Mouse (Mus musculus): ENCODE measurements around the gene Ica1. TPM values are rescaled to one million over a fixed set of nuclear protein-coding genes. Genes with fewer than 3 reads are reported as not detected.

The Ica1 gene
- polyA plus RNA-seq, 1 experiment from 2014 or later, result 82.4 TPM

- Histone ChIP-seq H3K27me3 (ENCODE audit: control insufficient read depth, insufficient read depth, low read depth, low read length) (no peaks in the 10 kb centered on the region), H3K27ac (ENCODE audit: low read length) (peak overlapping the region; percentile 18; the same call in 1 of the 2 replicates), H3K4me1 (ENCODE audit: control insufficient read depth, insufficient read depth, low read length) (no peaks in the 10 kb centered on the region), H3K4me3 (ENCODE audit: low read depth, low read length) (no peak overlapping the region), H3K9me3 (replicated peaks; ENCODE audit: control insufficient read depth, low read length, poor library complexity, severe bottlenecking) (no peaks in the 10 kb centered on the region), H3K9ac (ENCODE audit: low read depth, low read length) (no peak overlapping the region), H3K4me2 (ENCODE audit: low read length) (no peak overlapping the region), H3K36me3 (ENCODE audit: control insufficient read depth, insufficient read depth, low read length) (no peaks in the 10 kb centered on the region)
- 86% methylated on average over 10 of the region's 10 CpGs for WGBS
- ATAC-seq, result no peak; the same call in 1 of the 2 replicates
Observed at GRCm38 (mm10) chr6:8770341-8770740, 7.9 kb downstream of the Ica1 start.

DNA sequence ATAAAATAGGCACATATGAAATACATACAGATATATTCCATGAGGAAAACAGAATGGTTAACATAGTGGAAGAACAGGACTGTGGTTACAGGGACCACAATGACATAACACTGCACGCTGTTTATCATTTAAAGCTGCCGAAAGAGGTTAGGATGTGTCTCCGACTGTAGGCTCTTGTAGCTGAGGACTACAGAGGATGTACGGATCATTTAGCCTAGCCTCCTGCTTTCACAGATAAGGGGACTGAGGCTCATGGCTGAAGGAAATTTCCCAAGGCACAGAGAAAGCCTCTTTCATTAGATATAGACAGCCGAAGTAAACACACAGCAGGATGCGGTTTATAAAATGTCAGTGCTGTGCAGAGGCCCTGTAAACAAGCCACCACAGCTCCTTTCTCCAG lies 8.5 kb downstream of the Ica1 start:
- H3K36me3 ChIP-seq (ENCODE audit: control insufficient read depth, insufficient read depth, low read length), result no peaks in the 10 kb centered on the region
- H3K4me1 ChIP-seq (ENCODE audit: control insufficient read depth, insufficient read depth, low read length), result no peaks in the 10 kb centered on the region
- no peak overlapping the region for H3K4me2 ChIP-seq (ENCODE audit: low read length)
- peak overlapping the region; percentile 18; the same call in 1 of the 2 replicates for H3K27ac ChIP-seq (ENCODE audit: low read length)
- no peaks in the 10 kb centered on the region for H3K27me3 ChIP-seq (ENCODE audit: control insufficient read depth, insufficient read depth, low read depth, low read length)
- H3K9ac ChIP-seq (ENCODE audit: low read depth, low read length), result no peak overlapping the region
- no peaks in the 10 kb centered on the region for H3K9me3 ChIP-seq (replicated peaks; ENCODE audit: control insufficient read depth, low read length, poor library complexity, severe bottlenecking)
- ATAC-seq, result peak; percentile 25; the same call in 1 of the 2 replicates
- WGBS, result 61% methylated on average over 6 of the region's 6 CpGs
- no peak overlapping the region for H3K4me3 ChIP-seq (ENCODE audit: low read depth, low read length)

DNA sequence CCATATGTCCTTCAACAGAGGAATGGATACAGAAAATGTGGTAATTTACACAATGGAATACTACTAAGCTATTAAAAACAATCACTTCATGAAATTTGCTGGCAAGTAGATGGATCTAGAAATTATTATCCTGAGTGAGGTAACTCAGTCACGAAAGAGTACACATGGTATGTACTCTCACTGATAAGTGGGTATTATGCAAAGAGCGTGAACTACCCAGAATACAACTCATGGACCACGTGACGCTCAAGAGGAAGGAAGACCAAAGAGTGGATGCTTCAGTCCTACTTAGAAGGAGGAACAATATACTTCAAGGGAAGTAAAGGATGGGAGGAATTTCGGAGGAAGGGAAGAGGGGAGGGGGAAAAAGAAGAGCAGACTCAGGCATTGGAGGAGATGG lies 11.6 kb downstream of the Ica1 start:
- Histone ChIP-seq H3K27ac (ENCODE audit: low read length) (no peak overlapping the region), H3K4me3 (ENCODE audit: low read depth, low read length) (no peak overlapping the region), H3K9ac (ENCODE audit: low read depth, low read length) (no peak overlapping the region), H3K9me3 (replicated peaks; ENCODE audit: control insufficient read depth, low read length, poor library complexity, severe bottlenecking) (no peaks in the 10 kb centered on the region), H3K36me3 (ENCODE audit: control insufficient read depth, insufficient read depth, low read length) (no peaks in the 10 kb centered on the region), H3K4me2 (ENCODE audit: low read length) (no peak overlapping the region), H3K27me3 (ENCODE audit: control insufficient read depth, insufficient read depth, low read depth, low read length) (no peaks in the 10 kb centered on the region), H3K4me1 (ENCODE audit: control insufficient read depth, insufficient read depth, low read length) (no peaks in the 10 kb centered on the region)
- 93% methylated on average over 5 of the region's 5 CpGs for WGBS
- ATAC-seq, result no peak

DNA sequence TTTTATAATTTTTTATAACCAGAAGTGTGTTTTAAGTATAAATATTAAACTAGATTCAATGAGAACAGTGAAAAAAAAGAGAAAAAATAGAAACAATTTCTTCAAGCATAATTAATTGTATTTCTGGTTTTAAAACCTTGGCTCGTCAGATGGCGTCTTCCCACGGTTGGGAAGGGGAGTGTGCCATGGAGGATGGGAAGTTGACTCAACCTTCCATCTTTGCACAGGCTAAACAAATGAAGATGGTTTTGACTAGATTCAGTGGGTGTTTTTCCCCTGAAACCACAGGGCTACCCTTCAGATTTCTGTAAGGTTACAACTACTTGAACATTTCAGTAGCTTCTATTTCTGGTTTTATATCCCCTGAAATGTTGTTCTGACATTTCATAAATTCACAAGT lies 12.5 kb downstream of the Ica1 start:
- Histone ChIP-seq H3K4me3 (ENCODE audit: low read depth, low read length) (no peak overlapping the region), H3K4me2 (ENCODE audit: low read length) (no peak overlapping the region), H3K9me3 (replicated peaks; ENCODE audit: control insufficient read depth, low read length, poor library complexity, severe bottlenecking) (no peaks in the 10 kb centered on the region), H3K27me3 (ENCODE audit: control insufficient read depth, insufficient read depth, low read depth, low read length) (no peaks in the 10 kb centered on the region), H3K9ac (ENCODE audit: low read depth, low read length) (no peak overlapping the region), H3K4me1 (ENCODE audit: control insufficient read depth, insufficient read depth, low read length) (no peaks in the 10 kb centered on the region), H3K36me3 (ENCODE audit: control insufficient read depth, insufficient read depth, low read length) (no peaks in the 10 kb centered on the region), H3K27ac (ENCODE audit: low read length) (no peak overlapping the region)
- WGBS, result 93% methylated on average over 3 of the region's 3 CpGs
- no peak for ATAC-seq

- Histone ChIP-seq H3K36me3 (ENCODE audit: control insufficient read depth, insufficient read depth, low read length) (no peaks in the 10 kb centered on the region), H3K4me1 (ENCODE audit: control insufficient read depth, insufficient read depth, low read length) (no peaks in the 10 kb centered on the region), H3K9ac (ENCODE audit: low read depth, low read length) (no peak overlapping the region), H3K27ac (ENCODE audit: low read length) (no peak overlapping the region), H3K27me3 (ENCODE audit: control insufficient read depth, insufficient read depth, low read depth, low read length) (no peaks in the 10 kb centered on the region), H3K4me2 (ENCODE audit: low read length) (no peak overlapping the region), H3K9me3 (replicated peaks; ENCODE audit: control insufficient read depth, low read length, poor library complexity, severe bottlenecking) (no peaks in the 10 kb centered on the region), H3K4me3 (ENCODE audit: low read depth, low read length) (no peak overlapping the region)
- ATAC-seq, result no peak
- 79% methylated on average over 1 of the region's 1 CpGs for WGBS
Observed at GRCm38 (mm10) chr6:8765064-8765463, 13.2 kb downstream of the Ica1 start.

DNA sequence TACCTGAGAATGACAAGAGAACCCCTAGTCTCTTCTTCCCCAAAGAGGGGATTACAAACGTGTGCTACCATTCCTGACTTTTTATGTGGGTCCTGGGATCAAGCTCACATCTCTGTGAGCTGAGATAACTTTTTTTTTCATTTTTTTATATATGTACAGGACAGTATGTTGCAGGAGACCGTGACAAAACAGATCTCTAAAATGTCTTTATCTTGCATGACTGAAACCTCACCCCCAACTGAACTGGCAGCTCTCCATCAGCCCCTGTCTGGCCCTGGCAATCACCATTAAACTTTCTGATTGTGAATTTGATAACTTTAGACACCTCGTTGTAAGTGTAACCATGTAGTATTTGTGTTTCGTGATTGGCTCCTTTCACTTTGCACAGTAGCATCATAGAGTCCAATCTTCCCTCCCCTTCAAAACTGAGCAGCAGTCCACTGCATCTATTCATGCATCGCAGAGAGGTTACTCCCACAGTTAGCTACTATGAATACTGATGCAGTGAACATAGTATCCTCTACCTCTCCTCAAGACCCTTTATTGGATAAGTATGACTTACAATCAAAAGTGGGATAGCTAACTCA lies 17.5 kb downstream of the Ica1 start:
- ATAC-seq, result no peak
- 80% methylated on average over 5 of the region's 5 CpGs for WGBS
- no peaks in the 10 kb centered on the region for H3K27me3 ChIP-seq (ENCODE audit: control insufficient read depth, insufficient read depth, low read depth, low read length)
- H3K27ac ChIP-seq (ENCODE audit: low read length), result no peak overlapping the region
- no peak overlapping the region for H3K4me3 ChIP-seq (ENCODE audit: low read depth, low read length)
- H3K4me1 ChIP-seq (ENCODE audit: control insufficient read depth, insufficient read depth, low read length), result no peaks in the 10 kb centered on the region
- H3K36me3 ChIP-seq (ENCODE audit: control insufficient read depth, insufficient read depth, low read length), result no peaks in the 10 kb centered on the region
- H3K9me3 ChIP-seq (replicated peaks; ENCODE audit: control insufficient read depth, low read length, poor library complexity, severe bottlenecking), result no peaks in the 10 kb centered on the region
- no peak overlapping the region for H3K9ac ChIP-seq (ENCODE audit: low read depth, low read length)
- no peak overlapping the region for H3K4me2 ChIP-seq (ENCODE audit: low read length)

GRCm38 (mm10) chr6:8759901-8760300 lies 18.4 kb downstream of the Ica1 start:
- no peak overlapping the region for H3K27ac ChIP-seq (ENCODE audit: low read length)
- no peaks in the 10 kb centered on the region for H3K4me1 ChIP-seq (ENCODE audit: control insufficient read depth, insufficient read depth, low read length)
- no peaks in the 10 kb centered on the region for H3K36me3 ChIP-seq (ENCODE audit: control insufficient read depth, insufficient read depth, low read length)
- H3K4me2 ChIP-seq (ENCODE audit: low read length), result no peak overlapping the region
- no peak overlapping the region for H3K4me3 ChIP-seq (ENCODE audit: low read depth, low read length)
- no peak overlapping the region for H3K9ac ChIP-seq (ENCODE audit: low read depth, low read length)
- H3K27me3 ChIP-seq (ENCODE audit: control insufficient read depth, insufficient read depth, low read depth, low read length), result no peaks in the 10 kb centered on the region
- 81% methylated on average over 1 of the region's 1 CpGs for WGBS
- no peak for ATAC-seq
- H3K9me3 ChIP-seq (replicated peaks; ENCODE audit: control insufficient read depth, low read length, poor library complexity, severe bottlenecking), result no peaks in the 10 kb centered on the region

GRCm38 (mm10) chr6:8755760-8756276 lies 22.5 kb downstream of the Ica1 start:
- WGBS, result 58% methylated on average over 8 of the region's 8 CpGs
- H3K27me3 ChIP-seq (ENCODE audit: control insufficient read depth, insufficient read depth, low read depth, low read length), result no peaks in the 10 kb centered on the region
- H3K4me3 ChIP-seq (ENCODE audit: low read depth, low read length), result no peak overlapping the region
- no peak overlapping the region for H3K4me2 ChIP-seq (ENCODE audit: low read length)
- H3K36me3 ChIP-seq (ENCODE audit: control insufficient read depth, insufficient read depth, low read length), result no peaks in the 10 kb centered on the region
- H3K27ac ChIP-seq (ENCODE audit: low read length), result no peak overlapping the region
- ATAC-seq, result peak; percentile 56
- no peak overlapping the region for H3K9ac ChIP-seq (ENCODE audit: low read depth, low read length)
- H3K4me1 ChIP-seq (ENCODE audit: control insufficient read depth, insufficient read depth, low read length), result no peaks in the 10 kb centered on the region
- no peaks in the 10 kb centered on the region for H3K9me3 ChIP-seq (replicated peaks; ENCODE audit: control insufficient read depth, low read length, poor library complexity, severe bottlenecking)

DNA sequence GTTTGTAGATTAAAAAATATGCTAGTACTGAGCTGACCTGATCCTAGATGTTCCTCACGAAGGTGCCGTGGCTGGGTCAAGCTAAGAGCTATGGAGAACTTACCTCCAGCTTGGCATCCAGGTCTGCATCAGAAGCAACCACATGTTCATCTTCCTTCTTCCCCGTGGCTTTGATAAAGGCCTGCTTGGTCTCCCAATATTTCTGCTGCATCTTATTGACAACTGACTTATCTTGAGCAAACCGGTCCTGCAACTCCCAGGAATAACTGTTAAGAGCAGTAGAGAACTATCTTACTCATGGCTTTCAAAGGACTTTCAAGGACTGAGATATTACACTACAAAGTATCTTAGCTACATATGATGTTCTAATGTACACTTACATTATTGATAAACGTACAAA lies 23.8 kb downstream of the Ica1 start:
- no peaks in the 10 kb centered on the region for H3K27me3 ChIP-seq (ENCODE audit: control insufficient read depth, insufficient read depth, low read depth, low read length)
- no peaks in the 10 kb centered on the region for H3K4me1 ChIP-seq (ENCODE audit: control insufficient read depth, insufficient read depth, low read length)
- no peak overlapping the region for H3K9ac ChIP-seq (ENCODE audit: low read depth, low read length)
- ATAC-seq, result no peak
- no peak overlapping the region for H3K27ac ChIP-seq (ENCODE audit: low read length)
- no peak overlapping the region for H3K4me2 ChIP-seq (ENCODE audit: low read length)
- no peaks in the 10 kb centered on the region for H3K9me3 ChIP-seq (replicated peaks; ENCODE audit: control insufficient read depth, low read length, poor library complexity, severe bottlenecking)
- 0 out of 2 replicates have a peak, but pooled peaks cover 2% of the 10 kb centered on the region for H3K36me3 ChIP-seq (ENCODE audit: control insufficient read depth, insufficient read depth, low read length)
- no peak overlapping the region for H3K4me3 ChIP-seq (ENCODE audit: low read depth, low read length)
- WGBS, result 95% methylated on average over 5 of the region's 5 CpGs
